Mouse (Mus musculus) erythroblast, embryonic 14.5 days (primary cell): ENCODE data around the gene Zmym1.

ENCODE experiments used
- GATA1 ChIP-seq: IDR thresholded peaks from 2 replicates; pipeline ENCODE4 v1.6.1; 2012; ENCODE audit warnings: low read length, inconsistent platforms, mixed read lengths
- TAL1 ChIP-seq: IDR thresholded peaks from 3 replicates; pipeline ENCODE4 v1.6.1; 2012; ENCODE audit warnings: low read length, inconsistent platforms, mixed read lengths

- TF ChIP-seq GATA1 (no peak), TAL1 (no peak)
These were observed 37.8 kb downstream of the Zmym1 start for GRCm38 (mm10) chr4:127023201-127023600.
